Mouse (Mus musculus): Measurements from ENCODE around the gene Rab6a. TPM values are rescaled to one million over a fixed set of nuclear protein-coding genes. Genes with fewer than 3 reads are reported as not detected.
A peak's percentile ranks its signal among the peaks of the same experiment; 100 is the strongest.

The Rab6a gene
- polyA plus RNA-seq, 1 experiment from 2014 or later, result 85.7 TPM

DNA sequence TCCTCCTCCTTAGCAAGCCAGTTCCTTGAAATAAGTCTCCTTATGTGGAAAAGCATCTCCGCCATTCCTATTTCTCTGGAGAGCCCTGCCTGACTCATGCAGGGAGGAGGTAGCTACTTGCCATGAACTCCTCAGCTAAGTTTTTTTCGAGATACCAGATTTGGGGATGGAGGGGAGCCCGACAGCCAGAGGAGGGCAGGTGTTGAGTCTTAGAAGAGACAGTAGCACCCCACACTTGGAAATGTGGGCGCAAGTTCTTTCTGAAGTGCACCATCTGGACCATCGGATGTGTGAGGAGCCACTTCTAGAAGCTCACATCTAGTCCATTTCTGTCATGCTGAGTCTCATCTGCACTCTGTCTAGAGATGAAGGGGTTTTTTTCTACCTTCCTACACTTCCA, 63.4 kb downstream of the Rab6a start:
- no peak overlapping the region for H3K9ac ChIP-seq (ENCODE audit: low read depth, low read length)
- no peak for ATAC-seq
- no peak overlapping the region for H3K4me2 ChIP-seq (ENCODE audit: low read depth, low read length)
- H3K36me3 ChIP-seq (ENCODE audit: control insufficient read depth, insufficient read depth, low read length), result no peaks in the 10 kb centered on the region
- no peak overlapping the region for H3K4me3 ChIP-seq (ENCODE audit: low read length)
- H3K9me3 ChIP-seq (ENCODE audit: control insufficient read depth, low read length), result no peaks in the 10 kb centered on the region
- H3K27ac ChIP-seq (ENCODE audit: low read length), result no peak overlapping the region
- H3K27me3 ChIP-seq (replicated peaks; ENCODE audit: control insufficient read depth, insufficient read depth, low read length), result no peaks in the 10 kb centered on the region
- 84% methylated on average over 5 of the region's 5 CpGs for WGBS
- H3K4me1 ChIP-seq (ENCODE audit: control insufficient read depth, insufficient read depth, low read length), result no peaks in the 10 kb centered on the region

- H3K4me2 ChIP-seq (ENCODE audit: low read depth, low read length), result no peak overlapping the region
- no peak for ATAC-seq
- H3K9ac ChIP-seq (ENCODE audit: low read depth, low read length), result no peak overlapping the region
- no peaks in the 10 kb centered on the region for H3K27me3 ChIP-seq (replicated peaks; ENCODE audit: control insufficient read depth, insufficient read depth, low read length)
- 69% methylated on average over 7 of the region's 7 CpGs for WGBS
- no peak overlapping the region for H3K27ac ChIP-seq (ENCODE audit: low read length)
- H3K9me3 ChIP-seq (ENCODE audit: control insufficient read depth, low read length), result no peaks in the 10 kb centered on the region
- H3K4me3 ChIP-seq (ENCODE audit: low read length), result no peak overlapping the region
- no peaks in the 10 kb centered on the region for H3K36me3 ChIP-seq (ENCODE audit: control insufficient read depth, insufficient read depth, low read length)
- H3K4me1 ChIP-seq (ENCODE audit: control insufficient read depth, insufficient read depth, low read length), result no peaks in the 10 kb centered on the region
Measured at GRCm38 (mm10) chr7:100673452-100673851, 66.2 kb downstream of the Rab6a start.

DNA sequence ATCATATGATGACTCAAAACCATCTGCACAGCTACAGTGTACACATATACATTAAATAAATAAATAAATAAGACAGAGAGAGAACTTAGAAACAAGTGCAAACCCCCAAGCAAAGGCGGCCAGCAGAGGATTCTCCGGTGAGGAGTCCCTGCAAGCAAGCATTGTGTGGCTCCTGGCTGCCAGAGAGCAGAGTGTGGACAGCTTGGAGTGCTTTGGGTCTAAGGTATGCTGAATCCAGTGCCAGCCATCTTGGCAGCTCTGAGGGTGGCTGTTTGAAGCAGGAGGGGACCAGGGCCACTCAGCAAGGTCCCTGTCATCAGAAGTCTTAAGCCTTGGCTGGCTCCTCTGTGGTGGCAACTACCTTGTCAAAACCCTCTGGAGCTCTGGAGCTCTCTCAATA, 67.7 kb downstream of the Rab6a start:
- no peak for ATAC-seq
- no peaks in the 10 kb centered on the region for H3K36me3 ChIP-seq (ENCODE audit: control insufficient read depth, insufficient read depth, low read length)
- H3K4me2 ChIP-seq (ENCODE audit: low read depth, low read length), result no peak overlapping the region
- H3K27ac ChIP-seq (ENCODE audit: low read length), result no peak overlapping the region
- H3K27me3 ChIP-seq (replicated peaks; ENCODE audit: control insufficient read depth, insufficient read depth, low read length), result no peaks in the 10 kb centered on the region
- no peak overlapping the region for H3K4me3 ChIP-seq (ENCODE audit: low read length)
- WGBS, result 88% methylated on average over 2 of the region's 2 CpGs
- no peaks in the 10 kb centered on the region for H3K4me1 ChIP-seq (ENCODE audit: control insufficient read depth, insufficient read depth, low read length)
- no peaks in the 10 kb centered on the region for H3K9me3 ChIP-seq (ENCODE audit: control insufficient read depth, low read length)
- no peak overlapping the region for H3K9ac ChIP-seq (ENCODE audit: low read depth, low read length)

GRCm38 (mm10) chr7:100678052-100678451, 70.8 kb downstream of the Rab6a start:
- H3K9me3 ChIP-seq (ENCODE audit: control insufficient read depth, low read length), result no peaks in the 10 kb centered on the region
- peak overlapping the region; percentile 19; the same call in 1 of the 2 replicates for H3K9ac ChIP-seq (ENCODE audit: low read depth, low read length)
- no peak overlapping the region for H3K27ac ChIP-seq (ENCODE audit: low read length)
- 77% methylated on average over 5 of the region's 5 CpGs for WGBS
- no peaks in the 10 kb centered on the region for H3K36me3 ChIP-seq (ENCODE audit: control insufficient read depth, insufficient read depth, low read length)
- no peak for ATAC-seq
- H3K27me3 ChIP-seq (replicated peaks; ENCODE audit: control insufficient read depth, insufficient read depth, low read length), result no peaks in the 10 kb centered on the region
- no peaks in the 10 kb centered on the region for H3K4me1 ChIP-seq (ENCODE audit: control insufficient read depth, insufficient read depth, low read length)
- H3K4me3 ChIP-seq (ENCODE audit: low read length), result no peak overlapping the region
- H3K4me2 ChIP-seq (ENCODE audit: low read depth, low read length), result no peak overlapping the region

- Histone ChIP-seq H3K36me3 (ENCODE audit: control insufficient read depth, insufficient read depth, low read length) (no peaks in the 10 kb centered on the region), H3K4me2 (ENCODE audit: low read depth, low read length) (no peak overlapping the region), H3K4me1 (ENCODE audit: control insufficient read depth, insufficient read depth, low read length) (no peaks in the 10 kb centered on the region), H3K9me3 (ENCODE audit: control insufficient read depth, low read length) (no peaks in the 10 kb centered on the region), H3K27me3 (replicated peaks; ENCODE audit: control insufficient read depth, insufficient read depth, low read length) (no peaks in the 10 kb centered on the region), H3K4me3 (ENCODE audit: low read length) (no peak overlapping the region), H3K27ac (ENCODE audit: low read length) (no peak overlapping the region), H3K9ac (ENCODE audit: low read depth, low read length) (no peak overlapping the region)
- peak; percentile 72 for ATAC-seq
- WGBS, result 58% methylated on average over 15 of the region's 15 CpGs
Measured at GRCm38 (mm10) chr7:100678948-100679880, 72.0 kb downstream of the Rab6a start.

GRCm38 (mm10) chr7:100681132-100681531, 73.9 kb downstream of the Rab6a start:
- WGBS, result 45% methylated on average over 5 of the region's 5 CpGs
- Histone ChIP-seq H3K4me3 (ENCODE audit: low read length) (no peak overlapping the region), H3K4me1 (ENCODE audit: control insufficient read depth, insufficient read depth, low read length) (no peaks in the 10 kb centered on the region), H3K27me3 (replicated peaks; ENCODE audit: control insufficient read depth, insufficient read depth, low read length) (no peaks in the 10 kb centered on the region), H3K27ac (ENCODE audit: low read length) (no peak overlapping the region), H3K36me3 (ENCODE audit: control insufficient read depth, insufficient read depth, low read length) (no peaks in the 10 kb centered on the region), H3K9ac (ENCODE audit: low read depth, low read length) (no peak overlapping the region), H3K9me3 (ENCODE audit: control insufficient read depth, low read length) (no peaks in the 10 kb centered on the region), H3K4me2 (ENCODE audit: low read depth, low read length) (no peak overlapping the region)
- no peak for ATAC-seq

GRCm38 (mm10) chr7:100683241-100683640, 76.0 kb downstream of the Rab6a start:
- Histone ChIP-seq H3K27me3 (replicated peaks; ENCODE audit: control insufficient read depth, insufficient read depth, low read length) (no peaks in the 10 kb centered on the region), H3K36me3 (ENCODE audit: control insufficient read depth, insufficient read depth, low read length) (no peaks in the 10 kb centered on the region), H3K9ac (ENCODE audit: low read depth, low read length) (no peak overlapping the region), H3K27ac (ENCODE audit: low read length) (no peak overlapping the region), H3K4me2 (ENCODE audit: low read depth, low read length) (no peak overlapping the region), H3K9me3 (ENCODE audit: control insufficient read depth, low read length) (no peaks in the 10 kb centered on the region), H3K4me1 (ENCODE audit: control insufficient read depth, insufficient read depth, low read length) (no peaks in the 10 kb centered on the region), H3K4me3 (ENCODE audit: low read length) (no peak overlapping the region)
- ATAC-seq, result no peak
- 85% methylated on average over 1 of the region's 1 CpGs for WGBS

- no peak for ATAC-seq
- no peaks in the 10 kb centered on the region for H3K4me1 ChIP-seq (ENCODE audit: control insufficient read depth, insufficient read depth, low read length)
- WGBS, result 69% methylated on average over 5 of the region's 5 CpGs
- H3K27me3 ChIP-seq (replicated peaks; ENCODE audit: control insufficient read depth, insufficient read depth, low read length), result no peaks in the 10 kb centered on the region
- no peak overlapping the region for H3K4me2 ChIP-seq (ENCODE audit: low read depth, low read length)
- no peak overlapping the region for H3K4me3 ChIP-seq (ENCODE audit: low read length)
- H3K9ac ChIP-seq (ENCODE audit: low read depth, low read length), result no peak overlapping the region
- H3K27ac ChIP-seq (ENCODE audit: low read length), result no peak overlapping the region
- no peaks in the 10 kb centered on the region for H3K36me3 ChIP-seq (ENCODE audit: control insufficient read depth, insufficient read depth, low read length)
- no peaks in the 10 kb centered on the region for H3K9me3 ChIP-seq (ENCODE audit: control insufficient read depth, low read length)
Measured at GRCm38 (mm10) chr7:100684081-100684480, 76.9 kb downstream of the Rab6a start.

- H3K4me1 ChIP-seq (ENCODE audit: control insufficient read depth, insufficient read depth, low read length), result no peaks in the 10 kb centered on the region
- no peaks in the 10 kb centered on the region for H3K9me3 ChIP-seq (ENCODE audit: control insufficient read depth, low read length)
- H3K36me3 ChIP-seq (ENCODE audit: control insufficient read depth, insufficient read depth, low read length), result no peaks in the 10 kb centered on the region
- ATAC-seq, result no peak
- no peak overlapping the region for H3K9ac ChIP-seq (ENCODE audit: low read depth, low read length)
- H3K4me3 ChIP-seq (ENCODE audit: low read length), result no peak overlapping the region
- 53% methylated on average over 7 of the region's 7 CpGs for WGBS
- H3K27me3 ChIP-seq (replicated peaks; ENCODE audit: control insufficient read depth, insufficient read depth, low read length), result no peaks in the 10 kb centered on the region
- no peak overlapping the region for H3K4me2 ChIP-seq (ENCODE audit: low read depth, low read length)
- H3K27ac ChIP-seq (ENCODE audit: low read length), result no peak overlapping the region
Measured at GRCm38 (mm10) chr7:100684538-100684937, 77.3 kb downstream of the Rab6a start.
